Mouse (Mus musculus) ovary, adult 18-20 months (tissue): ENCODE results near the gene Fignl2.

Experiments used
- DNase-seq: peaks from one replicate; pipeline ENCODE4 v3.0.0; 2022; ENCODE audit warnings: low spot score, mixed read lengths

The Fignl2 gene

GRCm38 (mm10) chr15:101066920-101067696 is 11.3 kb downstream of the Fignl2 start:
- DNase-seq = no peak

GRCm38 (mm10) chr15:101066364-101066847 is 12.0 kb downstream of the Fignl2 start:
- no peak for DNase-seq

- no peak for DNase-seq
Observed at GRCm38 (mm10) chr15:101065069-101065468, 13.3 kb downstream of the Fignl2 start.

- no peak for DNase-seq
Observed at GRCm38 (mm10) chr15:101060280-101060852, 18.0 kb downstream of the Fignl2 start.

GRCm38 (mm10) chr15:101059570-101060279 is 18.6 kb downstream of the Fignl2 start:
- no peak for DNase-seq

GRCm38 (mm10) chr15:101056225-101056624 is 22.1 kb downstream of the Fignl2 start:
- no peak for DNase-seq

- no peak for DNase-seq
Observed at GRCm38 (mm10) chr15:101054541-101054940, 23.8 kb downstream of the Fignl2 start.

- no peak for DNase-seq
Observed at GRCm38 (mm10) chr15:101053832-101054459, 24.4 kb downstream of the Fignl2 start.

- DNase-seq = no peak
Observed at GRCm38 (mm10) chr15:101052560-101053501, 25.5 kb downstream of the Fignl2 start.

GRCm38 (mm10) chr15:101051869-101052268 is 26.5 kb downstream of the Fignl2 start:
- DNase-seq = no peak

GRCm38 (mm10) chr15:101048338-101048896 is 29.9 kb downstream of the Fignl2 start:
- DNase-seq = no peak

- no peak for DNase-seq
Observed at GRCm38 (mm10) chr15:101047194-101047555, 31.2 kb downstream of the Fignl2 start, which contains the start of gene Gm47841. TSS of gene Gm47841 (minus strand) at chr15:101047397.

- peak; percentile 26 for DNase-seq
Observed at GRCm38 (mm10) chr15:101046527-101047193, 31.7 kb downstream of the Fignl2 start.

GRCm38 (mm10) chr15:101046039-101046526 is 32.3 kb downstream of the Fignl2 start:
- no peak for DNase-seq

GRCm38 (mm10) chr15:101044531-101044930 is 33.8 kb downstream of the Fignl2 start:
- DNase-seq = no peak

- DNase-seq = no peak
Observed at GRCm38 (mm10) chr15:101042613-101043012, 35.8 kb downstream of the Fignl2 start.

- DNase-seq = no peak
Observed at GRCm38 (mm10) chr15:101041966-101042365, 36.4 kb downstream of the Fignl2 start.

- no peak for DNase-seq
Observed at GRCm38 (mm10) chr15:101039651-101040050, 38.7 kb downstream of the Fignl2 start.

GRCm38 (mm10) chr15:101028960-101029359 is 49.4 kb downstream of the Fignl2 start:
- no peak for DNase-seq

GRCm38 (mm10) chr15:101011352-101011751 is 67.0 kb downstream of the Fignl2 start:
- DNase-seq = no peak
